Mouse (Mus musculus) layer of hippocampus, adult 9-11 months (tissue): ENCODE results near the gene Cabp4.

Experiments used
- DNase-seq: peaks from one replicate; pipeline ENCODE4 v3.0.0; 2022

The Cabp4 gene

GRCm38 (mm10) chr19:4164100-4164499 lies 20.3 kb upstream of the Cabp4 start:
- DNase-seq = no peak

GRCm38 (mm10) chr19:4163543-4163887 lies 19.7 kb upstream of the Cabp4 start:
- no peak for DNase-seq

GRCm38 (mm10) chr19:4162646-4163542 lies 19.1 kb upstream of the Cabp4 start, which contains the start of gene Rps6kb2:
Rps6kb2 (minus strand) TSS chr19:4163354.
- peak; percentile 98 for DNase-seq

GRCm38 (mm10) chr19:4159049-4159448 lies 15.2 kb upstream of the Cabp4 start:
- no peak for DNase-seq

- no peak for DNase-seq
Measured at GRCm38 (mm10) chr19:4156771-4157170, 12.9 kb upstream of the Cabp4 start.

- no peak for DNase-seq
Measured at GRCm38 (mm10) chr19:4156073-4156579, 12.3 kb upstream of the Cabp4 start.

- no peak for DNase-seq
Measured at GRCm38 (mm10) chr19:4155223-4156072, 11.6 kb upstream of the Cabp4 start.

- DNase-seq = no peak
Measured at GRCm38 (mm10) chr19:4154437-4155222, 10.8 kb upstream of the Cabp4 start.

GRCm38 (mm10) chr19:4153232-4153654 lies 9.4 kb upstream of the Cabp4 start, which contains the start of gene Ptprcap:
Ptprcap (plus strand) TSS chr19:4153604.
- no peak for DNase-seq

- DNase-seq = no peak
Measured at GRCm38 (mm10) chr19:4152445-4153231, 8.8 kb upstream of the Cabp4 start.

GRCm38 (mm10) chr19:4151898-4152297 lies 8.1 kb upstream of the Cabp4 start:
- no peak for DNase-seq

GRCm38 (mm10) chr19:4151488-4151860 lies 7.6 kb upstream of the Cabp4 start:
- DNase-seq = no peak

- DNase-seq = no peak
Measured at GRCm38 (mm10) chr19:4150567-4151487, 7.0 kb upstream of the Cabp4 start.

GRCm38 (mm10) chr19:4149764-4150461 lies 6.1 kb upstream of the Cabp4 start:
- DNase-seq = no peak

GRCm38 (mm10) chr19:4149283-4149682 lies 5.5 kb upstream of the Cabp4 start:
- no peak for DNase-seq

GRCm38 (mm10) chr19:4148819-4149218 lies 5.0 kb upstream of the Cabp4 start:
- DNase-seq = no peak

- DNase-seq = peak; percentile 96
Measured at GRCm38 (mm10) chr19:4148491-4148806, 4.6 kb upstream of the Cabp4 start, which contains the start of gene Coro1b. Coro1b (plus strand) TSS chr19:4148619.

GRCm38 (mm10) chr19:4147782-4148490 lies 4.1 kb upstream of the Cabp4 start:
- no peak for DNase-seq

- no peak for DNase-seq
Measured at GRCm38 (mm10) chr19:4147022-4147405, 3.2 kb upstream of the Cabp4 start.
